19 mouse cellular contexts compared by ENCODE assay signal in the genomic region with DNA sequence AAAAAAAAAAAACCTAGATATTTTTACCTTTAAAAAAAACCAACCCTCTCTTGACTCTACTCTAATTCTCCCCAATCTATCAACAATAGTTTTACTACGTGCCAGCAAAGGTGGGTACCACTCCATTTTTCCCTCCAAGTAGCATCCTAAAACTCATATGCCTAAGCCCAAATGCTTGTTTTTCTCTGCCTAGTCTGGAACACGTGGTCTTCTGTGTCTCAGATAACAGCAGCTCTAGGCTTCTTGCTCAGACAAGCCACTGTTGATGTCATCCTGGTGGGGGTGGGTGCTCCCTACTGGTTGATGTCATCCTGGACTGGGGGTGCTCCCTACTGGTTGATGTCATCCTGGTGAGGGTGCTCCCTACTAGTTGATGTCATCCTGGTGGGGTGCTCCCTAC. TPM values are rescaled to one million over a fixed set of nuclear protein-coding genes. Genes with fewer than 3 reads are reported as not detected.
"Had no signal": no experiment of that assay in that cellular context is flagged by ENCODE, and none has a peak within 500 bp of the region (broad histone marks: within the 10 kb centered on the region; RNA-seq: fewer than 3 reads in every experiment).

No protein-coding gene starts in this region.

- H3K36me3 ChIP-seq: midbrain, embryonic 10.5 days; midbrain, embryonic 12.5 days; neural tube, embryonic 13.5 days; neural tube, embryonic 15.5 days had no signal

- H3K4me3 ChIP-seq: midbrain, embryonic 10.5 days; midbrain, embryonic 12.5 days; neural tube, embryonic 13.5 days; neural tube, embryonic 15.5 days had no signal

- ATAC-seq: midbrain, embryonic 16.5 days had no signal

- H3K27ac ChIP-seq: midbrain, embryonic 10.5 days; midbrain, embryonic 12.5 days; neural tube, embryonic 13.5 days; neural tube, embryonic 15.5 days had no signal

- H3K9me3 ChIP-seq: midbrain, embryonic 10.5 days; midbrain, embryonic 12.5 days; neural tube, embryonic 13.5 days; neural tube, embryonic 15.5 days had no signal

- H3K4me2 ChIP-seq: lung, embryonic 14.5 days; midbrain, embryonic 12.5 days; neural tube, embryonic 13.5 days; neural tube, embryonic 15.5 days had no signal

- H3K9ac ChIP-seq: lung, embryonic 14.5 days; midbrain, embryonic 12.5 days; neural tube, embryonic 13.5 days; neural tube, embryonic 15.5 days had no signal

- DNase-seq: lung, adult 18-20 months; lung, embryonic 14.5 days; lung, postnatal 10 days; lung, postnatal 4 days; midbrain, embryonic 14.5 days; retina, postnatal 1 day; right cerebral cortex, adult 18-20 months; right cerebral cortex, postnatal 25 days; right cerebral cortex, postnatal 4 days; spleen, adult 18-20 months; thymus, adult 18-20 months; thymus, postnatal 14 days; thymus, postnatal 36 days had no signal

- H3K27me3 ChIP-seq: midbrain, embryonic 12.5 days; neural tube, embryonic 13.5 days; neural tube, embryonic 15.5 days had no signal

- H3K4me1 ChIP-seq: midbrain, embryonic 10.5 days; midbrain, embryonic 12.5 days; neural tube, embryonic 13.5 days; neural tube, embryonic 15.5 days had no signal

RNA-seq across cellular contexts. Expression of a gene that starts 17.7 kb away (rescaled TPM):
- total RNA-seq: megakaryocyte-erythroid progenitor cell, adult 5-6 weeks had no signal
